Mouse (Mus musculus) embryonic fibroblast, embryonic 13.5 days (primary cell): Measurements from ENCODE around the gene Rbm24.

ENCODE experiments used
- CTCF ChIP-seq: IDR thresholded peaks from 2 replicates; pipeline ENCODE4 v1.5.1; 2011; ENCODE audit warnings: mild to moderate bottlenecking, control low read depth, low read length, moderate library complexity, borderline replicate concordance; ENCODE audit not compliant: insufficient read depth
- POLR2A ChIP-seq: IDR thresholded peaks from 2 replicates; pipeline ENCODE4 v1.6.1; 2011; ENCODE audit warnings: low read depth, mild to moderate bottlenecking, control low read depth, low read length, moderate library complexity

DNA sequence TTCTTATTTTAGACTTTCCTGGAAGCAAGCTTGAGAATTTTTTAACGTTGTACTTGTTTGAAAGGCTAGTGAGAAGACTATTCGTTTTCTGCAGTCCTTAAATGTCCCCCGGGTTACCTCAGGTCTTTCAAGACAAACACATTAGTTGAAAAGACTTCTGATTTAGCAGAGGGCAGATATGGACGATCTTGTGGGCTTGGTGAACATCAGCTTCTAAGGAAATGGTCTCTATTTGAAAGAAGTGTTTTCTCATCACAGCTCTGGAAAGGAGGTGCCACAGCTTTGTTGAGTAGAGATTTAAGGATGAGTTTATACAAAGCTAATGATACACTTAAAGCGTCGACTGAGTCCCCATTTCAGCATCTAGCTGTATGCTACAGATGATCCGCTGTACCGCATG lies 6.1 kb downstream of the Rbm24 start:
- TF ChIP-seq POLR2A (no peak), CTCF (no peak)
